ENCODE assay signal across 11 mouse cellular contexts in genomic region chr1:160046786-160047185, GRCm38 (mm10). TPM values are rescaled to one million over a fixed set of nuclear protein-coding genes. Genes with fewer than 3 reads are reported as not detected.
DNase-seq lines count a peak whose midpoint lies in the region; ATAC-seq and TF ChIP-seq lines count a peak whose summit lies in the region.
"Had no signal": no experiment of that assay in that cellular context is flagged by ENCODE, and none has a peak within 500 bp of the region (broad histone marks: within the 10 kb centered on the region; RNA-seq: fewer than 3 reads in every experiment).

No protein-coding gene starts in this region.

- no peak overlapping the region for H3K4me3 ChIP-seq in kidney, adult 2 months (ENCODE audit: insufficient read depth, low read depth, low read length)
- H3K4me3 ChIP-seq: embryonic facial prominence, embryonic 13.5 days; hindbrain, embryonic 13.5 days had no signal

- no peaks in the 10 kb centered on the region for H3K36me3 ChIP-seq in kidney, adult 2 months (ENCODE audit: control insufficient read depth, insufficient read depth, low read length)
- H3K36me3 ChIP-seq: embryonic facial prominence, embryonic 13.5 days; hindbrain, embryonic 13.5 days had no signal

- H3K4me1 ChIP-seq in kidney, adult 2 months (ENCODE audit: control insufficient read depth, insufficient read depth, low read length): peaks cover 9% of the 10 kb centered on the region; the same call in 1 of the 2 replicates

- peak; percentile 2 for ATAC-seq in inflammation-experienced regulatory T-cells, adult 6 months
- ATAC-seq: forebrain, embryonic 16.5 days had no signal

- TF ChIP-seq POLR2A in kidney, adult 2 months (IDR thresholded peaks at IDR 0.05; ENCODE audit: low read depth, low read length): no peak

- peak; percentile 42 for DNase-seq in adrenal gland, postnatal 14 days
- DNase-seq in adrenal gland, adult 18-20 months (ENCODE audit: low spot score in 2 of 2): no peak
- DNase-seq in kidney, adult 2 months: peak; percentile 32
- no peak for DNase-seq in kidney, adult 8-10 months
- DNase-seq in CD4-positive, CD25-positive, alpha-beta regulatory T cell, adult 2 months (ENCODE audit: low read depth, low spot score): peak; percentile 64
- DNase-seq in retina, postnatal 1 day: no peak
- no peak for DNase-seq in urinary bladder, postnatal 36 days (ENCODE audit: low spot score in 2 of 2)

- H3K27me3 ChIP-seq in kidney, adult 2 months (replicated peaks; ENCODE audit: control insufficient read depth, insufficient read depth, low read length): no peaks in the 10 kb centered on the region

- no peak for TF ChIP-seq CTCF in kidney, adult 2 months (conservative IDR thresholded peaks at IDR 0.05; ENCODE audit: insufficient read depth, insufficient read length, low read depth, low read length)

- WGBS in kidney, adult 2 months: 60% methylated on average over 4 of the region's 4 CpGs

- no peak overlapping the region for H3K27ac ChIP-seq in kidney, adult 2 months (ENCODE audit: insufficient read depth, low read depth, low read length)
- H3K27ac ChIP-seq: embryonic facial prominence, embryonic 13.5 days; hindbrain, embryonic 13.5 days had no signal

RNA-seq across cellular contexts. Expression of gene 4930523C07Rik, which starts 2.6 kb away (rescaled TPM):
- 24.5 and 39.8 TPM in 2 replicates for total RNA-seq in adrenal gland, postnatal 14 days (2021)
- 10 to 100 TPM; 17.6 to 24.4 TPM for total RNA-seq in adrenal gland, adult 18-20 months (2021)
- 8.4 and 9.5 TPM in 2 replicates for polyA plus RNA-seq in kidney, adult 2 months (2012; rRNA removed)
- 100 to 1,000 TPM; 146 to 245 (median 156) TPM for polyA plus RNA-seq in inflammation-experienced regulatory T-cells, adult 6 months (2017; shearing (Covaris generic))

Comparison
In these comparisons a context has a peak if more than half of its experiments do, and no peak if none do; other contexts are left out.
1. DNase-seq: peak in adrenal gland, postnatal 14 days (single experiment), kidney, adult 2 months (single experiment) and CD4-positive, CD25-positive, alpha-beta regulatory T cell, adult 2 months (single experiment); none in adrenal gland, adult 18-20 months (0 of 2), kidney, adult 8-10 months (0 of 2), retina, postnatal 1 day (single experiment) and urinary bladder, postnatal 36 days (0 of 2).